Mouse (Mus musculus): Measurements from ENCODE around the gene Ttc19.

DNA sequence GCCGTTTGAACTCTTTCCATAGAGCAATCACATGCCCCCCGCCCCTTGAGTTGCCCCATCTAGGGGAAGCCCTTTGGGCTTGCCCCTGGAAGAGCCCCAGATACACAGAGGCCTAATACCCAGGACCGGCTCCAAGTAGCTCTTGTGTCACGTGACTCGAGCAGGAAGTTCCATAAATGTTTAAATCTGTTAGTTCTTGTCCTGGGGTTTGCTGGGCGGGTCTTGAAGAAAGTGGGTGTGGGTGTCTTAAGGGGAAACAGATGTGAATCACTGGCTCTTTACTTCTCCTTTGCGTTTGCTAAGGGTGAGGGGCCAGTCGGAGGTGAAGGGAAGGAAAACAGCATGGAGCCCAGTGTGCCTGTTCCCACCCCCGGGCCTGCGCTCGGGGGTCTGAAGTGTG, 30.2 kb upstream of the Ttc19 start:
- TF ChIP-seq CTCF (IDR thresholded peaks at IDR 0.05; ENCODE audit: extremely low read depth, insufficient read length, insufficient replicate concordance, low read depth, low read length) (no peak), POLR2A (IDR thresholded peaks at IDR 0.05; ENCODE audit: low read depth, low read length) (no peak)

Data from small intestine, adult 2 months (tissue).